Mouse (Mus musculus) megakaryocyte, embryonic 14.5 days (primary cell): Measurements from ENCODE around the gene Krt36. TPM values are rescaled to one million over a fixed set of nuclear protein-coding genes. Genes with fewer than 3 reads are reported as not detected.

ENCODE experiments used
- H3K27me3 ChIP-seq: replicated peaks from 2 replicates; pipeline ENCODE3; 2012; ENCODE audit warnings: inconsistent platforms
- H3K36me3 ChIP-seq: replicated peaks from 2 replicates; pipeline ENCODE3; 2012; ENCODE audit warnings: low read length, inconsistent platforms, mixed read lengths
- H3K4me1 ChIP-seq: 2 replicates; pipeline ENCODE4 v1.6.1; 2012; ENCODE audit warnings: inconsistent platforms
- H3K4me3 ChIP-seq: replicated peaks from 2 replicates; pipeline ENCODE3; 2012; ENCODE audit warnings: moderate library complexity, mild to moderate bottlenecking, inconsistent platforms
- H3K9me3 ChIP-seq: 2 replicates; pipeline ENCODE4 v1.6.1; 2012; ENCODE audit warnings: inconsistent platforms
- FLI1 ChIP-seq: IDR thresholded peaks from 2 replicates; pipeline ENCODE4 v1.6.1; 2012; ENCODE audit warnings: low read length, inconsistent platforms, mixed read lengths
- GATA1 ChIP-seq: IDR thresholded peaks from 3 replicates; pipeline ENCODE4 v1.6.1; 2012; ENCODE audit warnings: mixed read lengths, low read length, inconsistent platforms, borderline replicate concordance
- polyA plus RNA-seq: library from polyadenylated mRNA; stranded (reverse); fragments of >175 nt; gene quantifications from 2 replicates; pipeline ENCODE4 v1.2.3, GENCODE M21; 2012; ENCODE audit warnings: low replicate concordance; ENCODE audit not compliant: insufficient read depth

Gene Krt36
- polyA plus RNA-seq, 1 experiment = not detected

DNA sequence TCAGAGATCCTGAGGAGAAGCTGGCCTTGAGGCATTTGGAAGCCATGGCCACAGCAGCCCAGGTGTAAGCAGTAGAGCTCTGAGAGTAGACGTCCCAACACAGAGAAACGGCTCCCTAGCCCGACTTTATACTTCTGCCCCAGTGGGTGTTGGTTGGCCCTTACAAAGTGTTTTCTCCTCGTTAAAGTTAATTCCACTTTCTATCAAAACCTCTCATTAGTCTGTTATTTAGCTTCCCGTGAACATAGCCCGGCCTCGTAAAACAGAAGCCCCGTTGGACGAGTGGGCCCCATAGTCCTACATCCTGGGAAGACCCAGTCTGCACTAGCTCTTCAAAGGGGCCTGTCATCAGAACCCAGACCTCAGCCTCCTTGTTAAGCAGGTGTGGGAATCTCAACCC lies 9.3 kb downstream of the Krt36 start, which contains the start of gene Krt35:
Gene Krt35, minus strand, starts transcription at position 101 of the 400 bp plus-strand sequence.
- H3K4me3 ChIP-seq = no peak within 1 kb of the TSS
- H3K27me3 ChIP-seq = peaks cover 1% of the 10 kb centered on the region
- H3K36me3 ChIP-seq = no peaks in the 10 kb centered on the region
- TF ChIP-seq FLI1 = no peak
- no peak for TF ChIP-seq GATA1
- no peaks in the 10 kb centered on the region for H3K4me1 ChIP-seq
- no peaks in the 10 kb centered on the region for H3K9me3 ChIP-seq

DNA sequence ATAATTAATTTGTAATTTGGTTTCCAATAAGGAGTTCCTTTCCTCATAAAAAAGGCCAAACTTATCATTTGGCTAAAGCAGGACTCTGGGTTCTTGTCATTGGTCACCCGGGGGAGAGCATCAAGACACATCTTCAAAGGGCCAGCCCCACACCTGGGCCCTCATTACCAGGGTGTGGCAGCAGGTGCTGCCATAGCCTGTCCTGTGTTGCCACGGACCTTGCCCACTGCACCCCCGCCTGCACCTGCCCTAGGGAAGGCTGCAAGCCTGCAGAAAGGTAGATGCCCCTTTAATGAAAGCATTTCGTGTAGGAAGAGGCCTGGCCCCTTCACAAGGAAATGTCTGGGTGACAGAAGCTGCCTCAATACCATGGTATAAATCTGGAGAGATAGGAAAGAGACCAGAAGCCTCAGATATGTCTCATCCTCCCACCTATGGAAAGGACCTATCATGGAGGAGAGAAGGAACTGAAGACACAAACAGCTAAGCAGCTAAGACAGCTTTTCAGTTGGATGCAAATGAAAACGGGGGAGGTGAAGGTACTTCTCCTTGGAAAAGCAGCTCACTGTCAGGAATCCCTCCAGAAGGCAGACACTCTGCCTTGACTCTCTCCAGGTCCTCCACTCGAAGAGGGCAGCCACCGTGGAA lies 16.9 kb downstream of the Krt36 start:
- H3K36me3 ChIP-seq = no peaks in the 10 kb centered on the region
- H3K9me3 ChIP-seq = peaks cover 5% of the 10 kb centered on the region; the same call in 1 of the 2 replicates
- no peak overlapping the region for H3K4me3 ChIP-seq
- TF ChIP-seq GATA1 (no peak), FLI1 (no peak)
- H3K4me1 ChIP-seq = no peaks in the 10 kb centered on the region
- peaks cover 1% of the 10 kb centered on the region for H3K27me3 ChIP-seq

DNA sequence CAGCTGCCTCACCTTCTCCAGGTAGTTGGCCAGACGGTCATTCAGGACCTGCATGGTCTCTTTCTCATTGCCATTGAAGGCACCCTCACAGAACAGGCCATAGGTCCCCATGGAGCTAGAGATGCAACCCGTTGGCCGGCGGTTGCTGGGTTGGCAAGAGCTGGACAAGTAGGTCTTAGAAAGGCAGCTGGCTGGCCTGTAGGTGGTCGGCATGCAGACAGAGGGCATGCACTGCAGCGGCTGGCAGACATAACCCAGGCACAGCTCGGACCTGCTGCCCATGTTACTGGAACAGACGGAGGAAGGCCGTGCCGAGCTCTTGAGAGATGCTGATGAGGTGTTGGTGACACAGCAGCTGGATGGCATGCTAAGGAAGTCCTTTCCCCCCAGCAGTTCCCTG lies 17.6 kb downstream of the Krt36 start, which contains the start of gene Krt32:
Gene Krt32, minus strand, starts transcription at position 366 of the 400 bp plus-strand sequence.
- Histone ChIP-seq H3K4me1 (no peaks in the 10 kb centered on the region), H3K27me3 (no peaks in the 10 kb centered on the region), H3K9me3 (peaks cover 5% of the 10 kb centered on the region; the same call in 1 of the 2 replicates), H3K4me3 (no peak within 1 kb of the TSS), H3K36me3 (no peaks in the 10 kb centered on the region)
- TF ChIP-seq GATA1 (no peak), FLI1 (no peak)

GRCm38 (mm10) chr11:100073873-100074272 lies 31.6 kb downstream of the Krt36 start:
- Histone ChIP-seq H3K36me3 (no peaks in the 10 kb centered on the region), H3K4me3 (no peak overlapping the region), H3K4me1 (no peaks in the 10 kb centered on the region), H3K9me3 (no peaks in the 10 kb centered on the region), H3K27me3 (no peaks in the 10 kb centered on the region)
- TF ChIP-seq FLI1 (no peak), GATA1 (no peak)

- H3K9me3 ChIP-seq = no peaks in the 10 kb centered on the region
- H3K27me3 ChIP-seq = no peaks in the 10 kb centered on the region
- TF ChIP-seq GATA1 = no peak
- TF ChIP-seq FLI1 = no peak
- no peaks in the 10 kb centered on the region for H3K36me3 ChIP-seq
- H3K4me1 ChIP-seq = no peaks in the 10 kb centered on the region
- H3K4me3 ChIP-seq = no peak overlapping the region
These were observed 38.0 kb downstream of the Krt36 start for GRCm38 (mm10) chr11:100067293-100068036.

- TF ChIP-seq GATA1 = no peak
- TF ChIP-seq FLI1 = no peak
- no peaks in the 10 kb centered on the region for H3K27me3 ChIP-seq
- no peak overlapping the region for H3K4me3 ChIP-seq
- no peaks in the 10 kb centered on the region for H3K9me3 ChIP-seq
- H3K36me3 ChIP-seq = no peaks in the 10 kb centered on the region
- no peaks in the 10 kb centered on the region for H3K4me1 ChIP-seq
These were observed 39.0 kb downstream of the Krt36 start for GRCm38 (mm10) chr11:100066236-100067010.

- H3K4me1 ChIP-seq = no peaks in the 10 kb centered on the region
- no peaks in the 10 kb centered on the region; the same call in 1 of the 2 replicates for H3K9me3 ChIP-seq
- no peak for TF ChIP-seq FLI1
- no peak for TF ChIP-seq GATA1
- H3K27me3 ChIP-seq = no peaks in the 10 kb centered on the region
- H3K4me3 ChIP-seq = no peak overlapping the region
- no peaks in the 10 kb centered on the region for H3K36me3 ChIP-seq
These were observed 46.6 kb downstream of the Krt36 start for GRCm38 (mm10) chr11:100058875-100059274.

GRCm38 (mm10) chr11:100055686-100056655 lies 49.5 kb downstream of the Krt36 start:
- H3K4me1 ChIP-seq = no peaks in the 10 kb centered on the region
- H3K4me3 ChIP-seq = no peak overlapping the region
- H3K36me3 ChIP-seq = no peaks in the 10 kb centered on the region
- H3K9me3 ChIP-seq = no peaks in the 10 kb centered on the region; the same call in 1 of the 2 replicates
- H3K27me3 ChIP-seq = no peaks in the 10 kb centered on the region
- no peak for TF ChIP-seq GATA1

Other genes with a start within 250 kb of the Krt36 start
- gene Gm11568, start 247.7 kb downstream of the Krt36 start, polyA plus RNA-seq = not detected in 2 replicates
- not detected in 2 replicates for gene Gm11559, start 241.2 kb downstream of the Krt36 start, polyA plus RNA-seq
- not detected in 2 replicates for gene Krtap9-1, start 232.2 kb downstream of the Krt36 start, polyA plus RNA-seq
- gene Gm11567, start 226.4 kb downstream of the Krt36 start, polyA plus RNA-seq = not detected in 2 replicates
- not detected in 2 replicates for gene Krtap31-1, start 197.7 kb downstream of the Krt36 start, polyA plus RNA-seq
- gene Gm11565, start 190.9 kb downstream of the Krt36 start, polyA plus RNA-seq = not detected in 2 replicates
- gene Krtap31-2, start 169.3 kb downstream of the Krt36 start, polyA plus RNA-seq = not detected in 2 replicates
- gene Krtap9-5, start 157.2 kb downstream of the Krt36 start, polyA plus RNA-seq = not detected in 2 replicates
- gene Krtap29-1, start 126.6 kb downstream of the Krt36 start, polyA plus RNA-seq = not detected in 2 replicates
- not detected in 2 replicates for gene Krtap16-1, start 119.0 kb downstream of the Krt36 start, polyA plus RNA-seq
- not detected in 2 replicates for gene Krtap17-1, start 111.6 kb downstream of the Krt36 start, polyA plus RNA-seq
- gene Krt33a, start 89.4 kb downstream of the Krt36 start, polyA plus RNA-seq = not detected in 2 replicates
- not detected in 2 replicates for gene Krt33b, start 75.8 kb downstream of the Krt36 start, polyA plus RNA-seq
- gene Krt34, start 64.1 kb downstream of the Krt36 start, polyA plus RNA-seq = not detected in 2 replicates
- gene Krt31, start 55.1 kb downstream of the Krt36 start, polyA plus RNA-seq = not detected in 2 replicates
- not detected in 2 replicates for gene Krt32, start 17.4 kb downstream of the Krt36 start, polyA plus RNA-seq
- gene Krt35, start 9.4 kb downstream of the Krt36 start, polyA plus RNA-seq = not detected in 2 replicates
- gene Krt13, start 15.9 kb upstream of the Krt36 start, polyA plus RNA-seq = not detected in 2 replicates
- gene Krt15, start 30.3 kb upstream of the Krt36 start, polyA plus RNA-seq = not detected in 2 replicates
- gene Krt19, start 43.0 kb upstream of the Krt36 start, polyA plus RNA-seq = not detected in 2 replicates
- not detected in 2 replicates for gene Krt9, start 87.6 kb upstream of the Krt36 start, polyA plus RNA-seq
- 1.2 TPM in 1 of 2 replicates, not detected in the other for gene Krt14, start 101.9 kb upstream of the Krt36 start, polyA plus RNA-seq
- gene Krt16, start 143.3 kb upstream of the Krt36 start, polyA plus RNA-seq = not detected in 2 replicates
- gene Krt17, start 155.4 kb upstream of the Krt36 start, polyA plus RNA-seq = 0.08 and 2.6 TPM in 2 replicates
- not detected in 2 replicates for gene Krt42, start 164.2 kb upstream of the Krt36 start, polyA plus RNA-seq
- 123 and 768 TPM in 2 replicates for gene Eif1, start 214.3 kb upstream of the Krt36 start, polyA plus RNA-seq
- gene Gast, start 228.8 kb upstream of the Krt36 start, polyA plus RNA-seq = not detected in 2 replicates